Mouse (Mus musculus) embryonic facial prominence, embryonic 13.5 days (tissue): ENCODE measurements at regions not wholly inside any gene's neighbourhood (a gene's known extent, or its start where the extent isn't known, plus 50 kb on each side); places are given as distances from the start of the nearest gene placed in this dataset.

Experiments
- ATAC-seq: fragments of 200-750 bp; cut with Nextera tagmentation; 2 replicates; pipeline ENCODE4 v1.8.0; 2017; ENCODE audit warnings: low read depth; ENCODE audit not compliant: insufficient number of reproducible peaks, insufficient read depth, low FRiP score, low TSS enrichment
- H3K27ac ChIP-seq: fragments of 300-500 bp; sonication (generic); 2 replicates; pipeline ENCODE4 v1.5.1; 2015; ENCODE audit warnings: moderate library complexity, mild to moderate bottlenecking, inconsistent platforms
- H3K27me3 ChIP-seq: fragments of 300-500 bp; sonication (generic); 2 replicates; pipeline ENCODE4 v1.6.1; 2015; ENCODE audit warnings: mild to moderate bottlenecking, inconsistent platforms
- H3K36me3 ChIP-seq: fragments of 300-500 bp; sonication (generic); 2 replicates; pipeline ENCODE4 v1.6.1; 2015; ENCODE audit warnings: mild to moderate bottlenecking, inconsistent platforms
- H3K4me1 ChIP-seq: fragments of 300-500 bp; sonication (generic); 2 replicates; pipeline ENCODE4 v1.6.1; 2015; ENCODE audit warnings: inconsistent platforms
- H3K4me2 ChIP-seq: fragments of 300-500 bp; sonication (generic); 2 replicates; pipeline ENCODE4 v1.6.1; 2015; ENCODE audit warnings: moderate library complexity, mild to moderate bottlenecking, inconsistent platforms
- H3K4me3 ChIP-seq: fragments of 300-500 bp; sonication (generic); 2 replicates; pipeline ENCODE4 v1.5.1; 2015; ENCODE audit warnings: mild to moderate bottlenecking, inconsistent platforms
- H3K9ac ChIP-seq: fragments of 300-500 bp; sonication (generic); 2 replicates; pipeline ENCODE4 v1.6.1; 2015; ENCODE audit warnings: mild to moderate bottlenecking, inconsistent platforms
- H3K9me3 ChIP-seq: fragments of 300-500 bp; sonication (generic); 2 replicates; pipeline ENCODE4 v1.6.1; 2016; ENCODE audit warnings: inconsistent platforms
- WGBS: fragments of 180-500 bp; shearing (Covaris S2); methylation state at CpG from one replicate; pipeline ENCODE4 v1.1.7; 2015; ENCODE audit warnings: mixed read lengths; 5-methylcytosine and 5-hydroxymethylcytosine counted together

DNA sequence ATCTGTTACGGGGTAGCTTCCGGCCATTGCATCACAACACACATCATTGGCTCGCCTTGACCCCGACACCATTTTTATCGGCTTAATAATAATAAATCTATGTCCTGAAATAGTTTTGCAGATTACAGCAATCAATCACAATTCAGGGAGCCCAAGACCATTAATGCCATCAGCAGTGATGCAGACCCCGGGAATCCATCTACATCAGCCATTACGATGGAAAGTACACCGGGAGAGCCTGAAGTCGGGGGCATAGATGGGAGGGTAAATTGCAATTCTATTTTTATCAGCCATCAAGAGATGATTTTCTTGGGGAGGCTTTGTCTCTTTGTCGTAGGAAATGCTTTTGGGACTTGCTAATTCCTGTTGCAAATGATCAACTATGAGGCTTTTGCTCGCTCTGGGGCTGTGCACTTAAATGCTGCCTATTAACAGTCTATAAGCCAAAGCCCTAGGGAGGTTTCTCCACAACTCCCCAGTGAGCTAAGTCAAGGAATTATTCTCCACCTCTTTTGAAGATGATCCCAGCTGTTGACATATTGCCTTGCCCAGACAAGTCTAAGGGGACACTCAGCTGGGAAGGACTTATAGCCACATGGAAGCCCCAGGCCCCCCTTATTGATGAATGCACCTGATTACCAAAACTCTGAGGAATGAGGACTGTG, 173.4 kb downstream of the Pik3r1 start:
- no peaks in the 10 kb centered on the region for H3K27me3 ChIP-seq
- H3K4me1 ChIP-seq: no peaks in the 10 kb centered on the region
- WGBS: 85% methylated on average over 11 of the region's 11 CpGs
- no peak overlapping the region for H3K4me2 ChIP-seq
- ATAC-seq: no peak
- H3K27ac ChIP-seq: no peak overlapping the region
- H3K9ac ChIP-seq: no peak overlapping the region
- H3K9me3 ChIP-seq: no peaks in the 10 kb centered on the region
- H3K36me3 ChIP-seq: no peaks in the 10 kb centered on the region
- H3K4me3 ChIP-seq: no peak overlapping the region

DNA sequence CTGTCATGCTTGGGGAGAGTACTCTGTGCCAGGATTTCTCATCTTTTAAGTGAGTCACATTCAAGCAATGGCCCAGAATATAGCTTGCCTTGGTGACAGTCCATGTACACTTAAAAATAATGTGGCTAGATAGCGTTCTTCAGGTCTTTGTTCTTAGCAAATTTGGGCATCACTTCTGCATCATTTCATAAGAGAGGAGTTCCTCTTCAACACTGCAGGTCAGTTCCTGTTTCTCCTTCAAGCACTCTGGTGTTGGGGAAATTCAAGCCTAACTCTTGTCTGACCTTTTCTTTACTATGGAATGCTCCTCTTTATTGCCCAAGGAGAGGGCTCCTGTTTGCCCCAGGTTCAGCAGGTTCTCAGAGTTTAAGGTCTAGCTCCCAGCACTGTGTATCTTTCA, 175.7 kb downstream of the Pik3r1 start:
- 96% methylated on average over 1 of the region's 1 CpGs for WGBS
- ATAC-seq: no peak
- H3K27ac ChIP-seq: no peak overlapping the region
- no peak overlapping the region for H3K4me2 ChIP-seq
- no peaks in the 10 kb centered on the region for H3K27me3 ChIP-seq
- H3K36me3 ChIP-seq: no peaks in the 10 kb centered on the region
- no peaks in the 10 kb centered on the region for H3K4me1 ChIP-seq
- no peaks in the 10 kb centered on the region for H3K9me3 ChIP-seq
- no peak overlapping the region for H3K4me3 ChIP-seq
- no peak overlapping the region for H3K9ac ChIP-seq

DNA sequence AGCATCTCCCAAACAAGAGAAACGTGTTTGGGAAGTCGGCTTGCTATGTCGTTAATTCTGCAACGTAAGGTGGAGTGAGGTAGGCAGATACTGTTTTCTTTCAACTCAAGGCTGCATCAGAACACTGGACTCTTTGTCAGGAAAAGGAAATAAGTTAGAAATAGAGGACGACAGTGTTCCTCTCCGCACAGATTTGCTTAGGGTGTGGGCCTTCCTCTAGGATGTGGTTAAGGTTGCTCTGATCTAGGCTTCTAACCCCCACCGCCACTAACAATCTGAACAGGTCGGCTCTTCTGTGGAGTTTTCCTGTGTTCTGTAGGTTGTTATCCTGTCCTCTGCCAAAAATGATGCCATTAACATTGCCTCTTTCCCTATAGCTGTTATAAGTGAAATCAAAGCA, 179.1 kb downstream of the Pik3r1 start:
- Histone ChIP-seq H3K9me3 (no peaks in the 10 kb centered on the region), H3K36me3 (no peaks in the 10 kb centered on the region), H3K4me3 (no peak overlapping the region), H3K27me3 (no peaks in the 10 kb centered on the region), H3K9ac (no peak overlapping the region), H3K27ac (no peak overlapping the region), H3K4me2 (no peak overlapping the region), H3K4me1 (no peaks in the 10 kb centered on the region)
- ATAC-seq: no peak
- WGBS: 70% methylated on average over 8 of the region's 8 CpGs

DNA sequence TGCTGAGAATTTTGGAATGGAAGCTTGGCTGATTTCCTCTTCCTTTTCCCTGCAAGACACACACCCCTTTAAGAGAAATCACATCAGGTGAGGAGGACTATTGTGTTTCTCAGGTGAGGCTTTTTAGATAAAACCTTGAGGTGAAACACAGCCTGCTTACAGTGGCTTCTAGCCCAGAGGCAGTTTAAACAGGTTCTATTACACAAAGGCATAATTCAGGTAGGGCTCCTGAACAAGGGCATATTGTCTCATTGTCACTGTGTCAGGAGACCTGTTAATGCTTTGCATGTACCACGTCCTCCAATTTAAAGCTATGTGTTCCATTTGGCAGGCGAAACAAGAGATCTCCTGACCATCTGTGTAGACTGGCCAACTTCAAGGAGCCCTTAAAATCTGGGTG, 181.2 kb downstream of the Pik3r1 start:
- H3K4me1 ChIP-seq: no peaks in the 10 kb centered on the region
- no peaks in the 10 kb centered on the region for H3K36me3 ChIP-seq
- no peaks in the 10 kb centered on the region for H3K9me3 ChIP-seq
- 72% methylated on average over 2 of the region's 2 CpGs for WGBS
- H3K27me3 ChIP-seq: no peaks in the 10 kb centered on the region
- ATAC-seq: no peak
- no peak overlapping the region for H3K4me2 ChIP-seq
- no peak overlapping the region for H3K4me3 ChIP-seq
- H3K9ac ChIP-seq: no peak overlapping the region
- H3K27ac ChIP-seq: no peak overlapping the region

DNA sequence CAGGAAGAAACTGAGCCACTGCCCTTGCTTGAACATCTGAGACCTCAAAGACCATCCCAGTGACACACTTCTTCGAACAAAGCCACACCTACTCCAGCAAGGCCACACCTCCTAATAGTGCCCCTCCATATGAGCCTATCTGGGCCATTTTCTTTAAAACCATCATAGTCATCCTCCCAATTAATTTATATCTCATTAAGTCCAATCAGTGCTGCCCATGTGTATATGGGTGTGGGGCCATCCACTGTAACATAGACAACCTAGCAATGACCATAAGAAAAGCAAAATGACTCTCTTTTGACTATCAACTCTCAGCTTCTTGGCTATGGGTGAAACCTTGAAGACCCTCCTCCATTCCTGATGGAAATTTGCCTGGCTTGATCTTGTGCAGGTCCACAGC, 191.5 kb downstream of the Pik3r1 start:
- Histone ChIP-seq H3K9ac (no peak overlapping the region), H3K27ac (no peak overlapping the region), H3K36me3 (no peaks in the 10 kb centered on the region), H3K4me3 (no peak overlapping the region), H3K9me3 (no peaks in the 10 kb centered on the region), H3K27me3 (no peaks in the 10 kb centered on the region), H3K4me1 (no peaks in the 10 kb centered on the region), H3K4me2 (no peak overlapping the region)
- no peak for ATAC-seq
- WGBS: 86% methylated on average over 1 of the region's 1 CpGs

DNA sequence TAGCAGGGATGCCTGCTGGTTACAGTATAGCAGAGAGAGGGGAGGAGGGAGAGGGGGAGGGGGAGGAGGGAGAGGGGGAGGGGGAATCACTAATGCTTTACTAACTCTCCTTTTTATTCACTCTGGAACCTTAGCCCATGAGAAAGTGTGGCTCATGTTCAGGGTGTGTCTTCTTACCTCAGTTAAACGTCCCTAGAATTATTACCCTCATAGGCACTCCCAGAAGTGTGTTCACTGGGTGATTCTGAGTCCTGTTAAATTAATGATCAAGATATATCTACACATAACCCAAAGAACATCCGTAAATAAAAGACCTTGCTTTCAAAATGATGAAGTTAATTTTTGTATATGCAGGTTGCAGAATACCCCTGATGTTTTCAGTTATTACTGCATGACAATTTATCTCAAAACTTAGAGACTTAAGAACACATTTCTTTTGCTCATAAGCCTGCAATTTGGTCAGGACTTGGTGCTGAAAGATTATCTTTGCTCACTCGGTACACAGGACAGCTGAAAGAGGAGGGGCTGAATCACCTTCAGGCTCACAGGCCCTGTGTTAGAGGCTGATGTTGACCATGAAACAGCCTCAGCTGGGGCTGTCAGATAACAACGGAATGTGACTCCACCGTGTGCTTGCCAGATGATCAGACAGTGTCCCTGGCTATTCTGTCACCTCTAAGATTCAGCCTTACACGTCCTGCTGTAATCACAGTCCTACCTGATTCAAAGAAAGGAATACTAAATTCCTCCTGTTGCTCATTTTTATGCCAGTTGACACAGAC, 195.0 kb downstream of the Pik3r1 start:
- H3K4me2 ChIP-seq: no peak overlapping the region
- H3K9ac ChIP-seq: no peak overlapping the region
- no peaks in the 10 kb centered on the region for H3K4me1 ChIP-seq
- no peaks in the 10 kb centered on the region for H3K36me3 ChIP-seq
- ATAC-seq: no peak
- WGBS: 60% methylated on average over 6 of the region's 6 CpGs
- no peaks in the 10 kb centered on the region for H3K27me3 ChIP-seq
- no peak overlapping the region for H3K4me3 ChIP-seq
- no peak overlapping the region for H3K27ac ChIP-seq
- H3K9me3 ChIP-seq: no peaks in the 10 kb centered on the region

DNA sequence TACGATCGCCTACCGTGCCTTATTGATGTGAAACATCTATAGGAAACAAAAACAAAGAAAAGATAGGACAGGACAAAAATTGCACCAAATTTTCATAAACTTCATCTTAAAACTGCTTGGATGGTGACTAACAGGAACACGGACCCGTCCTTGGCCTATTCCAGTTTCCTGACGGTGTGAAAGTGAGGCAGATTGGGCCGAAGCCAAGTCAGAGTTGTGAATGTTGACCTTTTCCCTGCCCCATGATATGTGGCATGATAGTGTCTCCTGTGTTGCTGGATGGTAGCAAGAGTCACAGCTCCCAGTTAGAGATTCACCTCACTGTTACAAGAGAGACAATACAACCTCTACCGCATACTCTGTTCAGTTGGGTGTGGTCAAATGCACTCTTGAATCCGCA, 195.8 kb downstream of the Pik3r1 start:
- H3K9ac ChIP-seq: no peak overlapping the region
- H3K4me2 ChIP-seq: no peak overlapping the region
- no peaks in the 10 kb centered on the region for H3K9me3 ChIP-seq
- no peaks in the 10 kb centered on the region for H3K4me1 ChIP-seq
- H3K36me3 ChIP-seq: no peaks in the 10 kb centered on the region
- no peak overlapping the region for H3K27ac ChIP-seq
- WGBS: 94% methylated on average over 9 of the region's 9 CpGs
- no peak overlapping the region for H3K4me3 ChIP-seq
- H3K27me3 ChIP-seq: no peaks in the 10 kb centered on the region
- no peak for ATAC-seq

DNA sequence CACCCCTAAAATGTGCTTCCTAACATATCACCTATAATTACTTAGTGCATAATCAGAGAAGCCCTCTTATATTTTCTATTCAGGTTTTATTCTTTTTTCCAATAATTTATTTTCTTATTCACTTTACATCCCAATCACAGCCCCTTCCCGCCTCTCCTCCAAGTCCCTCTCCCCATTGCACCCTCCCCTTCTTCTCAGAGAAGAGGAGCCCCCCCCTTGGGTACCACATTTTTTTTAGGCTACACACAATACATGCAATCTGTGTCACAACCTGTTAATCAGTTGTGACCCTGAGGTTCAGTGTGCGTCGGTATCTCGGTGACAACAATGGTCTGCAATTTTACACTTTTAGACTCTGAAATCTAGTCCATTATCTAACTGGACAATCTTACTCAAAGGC, 198.0 kb downstream of the Pik3r1 start:
- no peaks in the 10 kb centered on the region for H3K4me1 ChIP-seq
- no peak overlapping the region for H3K4me3 ChIP-seq
- H3K9ac ChIP-seq: no peak overlapping the region
- H3K4me2 ChIP-seq: no peak overlapping the region
- H3K27me3 ChIP-seq: no peaks in the 10 kb centered on the region
- no peaks in the 10 kb centered on the region for H3K9me3 ChIP-seq
- no peak for ATAC-seq
- H3K27ac ChIP-seq: no peak overlapping the region
- WGBS: 61% methylated on average over 4 of the region's 4 CpGs
- no peaks in the 10 kb centered on the region for H3K36me3 ChIP-seq

DNA sequence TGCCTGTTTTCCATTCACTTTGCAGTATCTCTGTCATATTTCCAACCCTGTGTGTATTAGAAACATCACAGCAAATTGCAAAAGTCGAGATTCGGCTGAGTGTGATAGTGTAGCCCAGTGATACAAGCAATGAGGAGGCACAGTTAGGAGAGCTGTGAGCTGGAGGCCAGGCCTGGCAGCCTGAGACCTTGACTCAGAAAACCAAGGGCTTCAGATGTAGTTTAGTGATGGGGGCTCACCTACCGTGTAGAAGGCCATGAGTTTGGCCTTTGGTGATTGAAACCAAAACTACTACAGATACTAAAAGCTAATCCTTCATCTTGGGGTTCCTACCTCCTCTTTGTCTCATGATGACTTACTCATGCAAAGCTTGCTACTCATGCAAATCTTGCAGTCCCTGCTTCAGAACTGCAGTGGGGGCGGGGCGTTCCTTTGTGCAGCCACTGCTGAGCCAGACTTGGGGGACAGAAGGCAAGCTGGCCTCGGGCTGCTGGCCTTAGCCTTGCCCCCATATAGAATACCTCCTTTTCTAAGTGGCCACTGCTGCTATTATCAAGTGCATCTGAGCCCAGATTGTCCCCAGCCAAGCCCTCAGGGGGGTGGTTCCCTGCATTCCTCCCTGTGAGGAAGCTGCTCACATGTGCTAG, 198.9 kb downstream of the Pik3r1 start:
- no peak overlapping the region for H3K27ac ChIP-seq
- 57% methylated on average over 6 of the region's 6 CpGs for WGBS
- H3K4me1 ChIP-seq: no peaks in the 10 kb centered on the region
- no peaks in the 10 kb centered on the region for H3K9me3 ChIP-seq
- no peak overlapping the region for H3K4me2 ChIP-seq
- no peak overlapping the region for H3K9ac ChIP-seq
- no peaks in the 10 kb centered on the region for H3K36me3 ChIP-seq
- no peaks in the 10 kb centered on the region for H3K27me3 ChIP-seq
- H3K4me3 ChIP-seq: no peak overlapping the region
- no peak for ATAC-seq

DNA sequence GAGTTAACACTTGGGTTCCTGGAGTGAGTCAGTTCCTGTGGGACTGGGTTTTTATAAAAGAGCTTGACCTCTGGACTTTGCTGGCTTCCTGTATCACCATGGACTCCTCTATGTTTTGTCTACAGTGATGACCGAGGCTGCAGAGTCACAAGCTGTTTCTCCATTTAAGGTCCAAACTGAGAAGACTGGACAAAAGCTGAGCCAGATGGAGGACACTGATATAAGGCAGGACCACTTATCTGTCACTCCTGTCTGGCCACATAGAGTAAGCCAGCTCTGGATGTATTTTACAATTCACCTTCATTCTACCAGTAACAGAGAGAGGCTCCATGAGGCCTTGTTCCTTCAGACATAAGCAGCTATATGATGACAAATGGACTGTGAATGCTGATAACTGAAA, 202.7 kb downstream of the Pik3r1 start:
- Histone ChIP-seq H3K36me3 (no peaks in the 10 kb centered on the region), H3K27me3 (no peaks in the 10 kb centered on the region), H3K9ac (no peak overlapping the region), H3K4me2 (no peak overlapping the region), H3K4me1 (no peaks in the 10 kb centered on the region), H3K4me3 (no peak overlapping the region), H3K9me3 (no peaks in the 10 kb centered on the region), H3K27ac (no peak overlapping the region)
- WGBS: 78% methylated on average over 1 of the region's 1 CpGs
- ATAC-seq: no peak

DNA sequence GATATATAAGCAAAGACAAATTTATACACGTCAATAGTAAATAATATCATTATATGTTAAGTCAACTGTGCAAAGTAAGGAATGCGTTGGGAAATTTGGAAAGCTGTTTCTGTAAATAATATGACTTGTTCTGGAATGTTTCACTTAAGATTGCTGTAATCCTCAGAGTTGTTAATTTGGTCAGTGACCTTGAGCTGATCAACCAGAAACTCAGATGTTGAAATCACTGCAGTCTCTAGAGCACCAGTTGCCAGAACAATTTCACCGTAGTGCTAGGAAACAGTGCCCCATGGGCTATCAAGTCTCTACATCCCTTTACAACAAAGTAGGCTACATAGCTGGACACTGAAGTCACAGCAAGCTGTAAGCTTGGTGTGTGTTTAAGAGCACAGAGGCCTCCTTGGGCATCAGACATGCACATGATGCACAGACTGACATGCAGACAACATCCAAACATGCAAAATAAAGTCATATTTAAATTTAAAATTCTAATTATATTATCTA, 212.6 kb downstream of the Pik3r1 start:
- no peaks in the 10 kb centered on the region for H3K4me1 ChIP-seq
- no peak overlapping the region for H3K9ac ChIP-seq
- no peaks in the 10 kb centered on the region for H3K9me3 ChIP-seq
- no peaks in the 10 kb centered on the region for H3K27me3 ChIP-seq
- H3K4me3 ChIP-seq: no peak overlapping the region
- no peak overlapping the region for H3K4me2 ChIP-seq
- ATAC-seq: no peak
- no peak overlapping the region for H3K27ac ChIP-seq
- WGBS: 66% methylated on average over 3 of the region's 3 CpGs
- no peaks in the 10 kb centered on the region for H3K36me3 ChIP-seq

DNA sequence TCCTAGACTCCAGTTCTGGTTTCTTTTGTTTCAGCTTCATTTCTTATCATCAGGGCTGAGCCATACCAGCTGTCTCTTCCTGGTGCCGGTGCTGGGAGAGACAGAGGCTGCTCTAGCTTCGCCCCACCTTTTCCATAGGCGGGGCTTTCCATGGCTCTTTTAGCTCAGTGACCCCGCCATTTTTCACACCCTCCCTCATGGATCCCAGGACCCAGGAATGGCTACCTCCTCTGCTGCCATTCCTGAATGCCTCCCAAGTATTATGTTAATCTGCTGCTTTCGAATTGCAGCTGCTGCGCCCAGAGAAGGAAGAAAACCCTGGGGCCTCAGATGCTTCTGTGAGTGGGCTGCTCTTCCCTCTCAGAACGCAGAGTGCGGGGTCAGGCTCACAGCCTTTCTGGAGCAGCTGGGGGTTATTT, 214.9 kb downstream of the Pik3r1 start:
- no peaks in the 10 kb centered on the region for H3K36me3 ChIP-seq
- H3K27me3 ChIP-seq: no peaks in the 10 kb centered on the region
- no peaks in the 10 kb centered on the region; the same call in 1 of the 2 replicates for H3K4me1 ChIP-seq
- no peak overlapping the region for H3K4me2 ChIP-seq
- H3K9ac ChIP-seq: no peak overlapping the region
- 54% methylated on average over 8 of the region's 8 CpGs for WGBS
- no peaks in the 10 kb centered on the region for H3K9me3 ChIP-seq
- H3K27ac ChIP-seq: no peak overlapping the region
- no peak overlapping the region for H3K4me3 ChIP-seq
- no peak for ATAC-seq
